Mouse (Mus musculus): ENCODE results near the gene Echdc1. TPM values are rescaled to one million over a fixed set of nuclear protein-coding genes. Genes with fewer than 3 reads are reported as not detected.

Gene Echdc1
- polyA plus RNA-seq (2016; fragmentation: Nextera tagmentation; extraction: Ambion mirVana): 25.1 and 25.4 TPM in 2 replicates

DNA sequence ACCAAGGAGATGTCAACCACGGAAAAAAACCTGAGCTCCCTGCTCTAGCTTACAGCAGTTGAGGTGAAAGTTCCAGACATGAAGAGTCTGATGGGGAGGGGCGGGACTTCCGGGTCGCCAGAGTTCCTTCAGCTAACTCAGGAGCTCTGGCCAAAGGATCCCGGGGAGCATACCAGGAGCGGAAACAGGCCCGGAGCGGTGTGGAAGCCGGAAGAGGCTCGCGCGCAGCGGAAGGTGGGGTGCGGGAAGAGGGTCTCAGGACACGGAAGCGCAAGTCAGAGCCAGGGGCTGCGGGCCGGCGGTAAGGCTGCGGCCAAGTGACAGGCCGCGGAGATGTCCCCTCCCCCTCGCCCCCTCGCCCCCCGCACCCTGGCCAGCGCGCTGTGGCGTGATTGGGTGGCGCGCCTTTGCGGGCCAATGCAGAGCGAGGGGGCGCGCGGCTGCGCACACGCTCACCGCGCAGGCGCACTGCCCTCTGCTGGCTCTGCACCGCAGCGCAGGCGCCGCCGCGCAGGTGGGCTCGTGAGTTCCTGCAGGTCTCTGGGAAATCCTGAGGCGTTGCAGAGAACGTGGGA is at the start of gene Echdc1:
Gene Echdc1 (plus strand): TSS at position 103 of the 575 bp plus-strand sequence.
- H3K27me3 ChIP-seq: no peaks in the 10 kb centered on the region
- peak within 1 kb of the TSS; percentile 87 for H3K27ac ChIP-seq (replicated peaks)
- under 1% methylated on average over 43 of the region's 49 CpGs for WGBS
- no peaks in the 10 kb centered on the region for H3K9me3 ChIP-seq
- peak within 1 kb of the TSS; percentile 67 for H3K4me2 ChIP-seq (replicated peaks)
- H3K4me1 ChIP-seq: peaks cover 10% of the 10 kb centered on the region
- no peaks in the 10 kb centered on the region for H3K36me3 ChIP-seq
- ATAC-seq (ENCODE audit: low FRiP score, low read depth): peak; percentile 99
- H3K4me3 ChIP-seq: peak within 1 kb of the TSS; percentile 72
- H3K9ac ChIP-seq (replicated peaks): peak within 1 kb of the TSS; percentile 68

DNA sequence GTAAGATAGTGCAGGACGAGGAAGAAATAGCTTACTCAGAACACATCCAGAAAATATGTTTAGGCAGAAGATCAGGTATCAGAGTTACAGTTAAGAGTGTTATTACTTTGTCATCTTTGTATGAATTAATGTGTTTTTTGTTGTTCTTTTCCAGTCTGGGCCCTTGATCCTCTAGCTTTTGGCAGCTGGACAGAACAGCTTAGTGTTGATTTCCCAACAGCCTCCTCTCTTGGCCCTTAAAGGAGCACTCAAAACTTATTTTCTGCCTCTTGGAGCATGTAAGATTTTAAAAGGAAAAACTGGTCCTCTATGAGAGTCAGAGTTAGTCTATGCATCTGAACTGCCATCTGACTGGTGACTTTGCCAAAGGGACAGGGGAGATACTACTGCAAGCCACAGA is 31.2 kb upstream of the Echdc1 start:
- Histone ChIP-seq H3K27ac (replicated peaks) (no peak overlapping the region), H3K4me1 (no peaks in the 10 kb centered on the region), H3K4me2 (replicated peaks) (no peak overlapping the region), H3K27me3 (no peaks in the 10 kb centered on the region), H3K4me3 (no peak overlapping the region), H3K9ac (replicated peaks) (no peak overlapping the region), H3K9me3 (no peaks in the 10 kb centered on the region), H3K36me3 (no peaks in the 10 kb centered on the region)
- ATAC-seq (ENCODE audit: low FRiP score, low read depth): no peak
- 82% methylated on average over 1 of the region's 1 CpGs for WGBS

DNA sequence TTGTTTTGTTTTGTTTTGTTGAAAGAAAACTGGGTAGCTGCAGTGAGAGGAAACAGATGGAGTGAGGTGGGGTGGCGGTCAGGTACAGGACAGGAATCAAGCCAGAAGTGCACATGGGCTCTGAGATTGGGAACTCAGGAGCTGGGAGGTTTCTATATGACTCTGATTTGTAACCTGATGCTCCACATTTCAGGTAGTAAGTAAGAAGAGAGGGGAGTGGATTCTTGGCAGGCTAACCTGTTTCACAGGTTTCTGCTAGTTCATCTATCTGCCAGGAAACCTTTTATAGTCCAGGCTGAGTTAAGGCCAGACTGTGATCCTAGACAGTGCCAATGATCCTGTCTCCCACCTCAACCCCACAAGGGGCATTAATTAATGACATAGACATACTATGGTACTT is 27.2 kb upstream of the Echdc1 start:
- H3K9me3 ChIP-seq: no peaks in the 10 kb centered on the region
- H3K9ac ChIP-seq (replicated peaks): no peak overlapping the region
- H3K4me1 ChIP-seq: no peaks in the 10 kb centered on the region
- no peak overlapping the region for H3K27ac ChIP-seq (replicated peaks)
- WGBS: 89% methylated on average over 1 of the region's 1 CpGs
- H3K36me3 ChIP-seq: no peaks in the 10 kb centered on the region
- no peak overlapping the region for H3K4me3 ChIP-seq
- ATAC-seq (ENCODE audit: low FRiP score, low read depth): no peak
- no peak overlapping the region for H3K4me2 ChIP-seq (replicated peaks)
- no peaks in the 10 kb centered on the region for H3K27me3 ChIP-seq

DNA sequence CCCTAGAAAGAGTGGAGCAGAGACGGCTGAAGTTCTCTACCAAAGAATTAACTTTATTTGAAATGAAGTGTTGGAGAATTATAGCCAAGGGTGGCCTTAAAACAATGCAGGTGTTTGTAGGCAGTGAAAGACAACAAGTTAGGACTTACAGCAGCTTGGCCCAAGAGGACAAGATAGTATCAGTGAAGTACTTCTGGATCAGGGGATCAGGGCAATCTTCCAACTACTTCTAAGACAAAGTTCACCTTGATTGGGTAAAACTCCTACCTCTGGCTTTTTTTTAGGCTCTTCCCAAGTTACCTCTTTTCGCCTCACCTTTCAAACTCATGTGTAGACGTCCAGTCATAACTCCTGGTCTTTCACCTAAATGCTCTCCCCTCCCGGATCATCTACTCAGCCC is 10.7 kb upstream of the Echdc1 start:
- no peak overlapping the region for H3K4me2 ChIP-seq (replicated peaks)
- WGBS: 94% methylated on average over 4 of the region's 4 CpGs
- H3K9ac ChIP-seq (replicated peaks): no peak overlapping the region
- no peaks in the 10 kb centered on the region for H3K9me3 ChIP-seq
- H3K36me3 ChIP-seq: no peaks in the 10 kb centered on the region
- no peak for ATAC-seq (ENCODE audit: low FRiP score, low read depth)
- no peaks in the 10 kb centered on the region for H3K4me1 ChIP-seq
- no peak overlapping the region for H3K27ac ChIP-seq (replicated peaks)
- no peak overlapping the region for H3K4me3 ChIP-seq
- no peaks in the 10 kb centered on the region for H3K27me3 ChIP-seq

DNA sequence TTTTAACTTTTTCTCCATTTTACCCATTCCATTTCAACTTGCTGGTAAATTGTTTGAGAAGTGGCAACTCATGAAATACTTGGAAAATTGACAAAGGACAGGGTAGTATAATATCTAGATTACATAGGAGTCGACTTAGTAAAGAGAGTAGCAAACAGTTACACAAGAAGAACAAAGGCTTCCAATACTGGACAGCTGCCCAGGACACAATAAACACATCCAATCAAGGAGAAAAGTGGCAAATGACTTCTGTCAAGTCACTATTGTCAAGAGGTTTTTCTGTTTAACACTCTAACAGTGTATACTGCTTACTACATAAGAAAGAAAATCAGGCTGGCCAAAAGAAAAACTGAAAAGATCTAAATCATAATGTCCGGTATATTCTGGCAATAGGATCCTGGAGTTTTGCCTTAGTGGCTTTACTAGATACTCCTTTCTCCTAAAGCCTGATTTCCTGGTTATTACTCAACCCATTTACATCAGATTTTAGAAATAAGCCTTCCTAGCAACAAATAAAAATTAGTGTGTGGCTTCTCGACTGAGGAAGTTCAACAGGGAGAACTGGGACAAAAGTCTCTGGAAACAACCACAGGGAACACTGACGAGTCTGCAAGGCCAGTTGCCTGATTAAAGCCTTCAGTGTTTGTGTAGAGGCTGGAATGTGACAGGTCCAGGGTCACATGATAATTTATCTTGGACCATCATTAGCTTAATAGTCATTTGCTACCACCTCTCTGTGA is 1.3 kb upstream of the Echdc1 start:
- Histone ChIP-seq H3K4me1 (peaks cover 10% of the 10 kb centered on the region), H3K9me3 (no peaks in the 10 kb centered on the region), H3K27ac (replicated peaks) (no peak overlapping the region), H3K36me3 (no peaks in the 10 kb centered on the region), H3K4me3 (no peak overlapping the region), H3K4me2 (replicated peaks) (peak overlapping the region; percentile 67; the same call in 1 of the 2 replicates), H3K27me3 (no peaks in the 10 kb centered on the region), H3K9ac (replicated peaks) (no peak overlapping the region)
- ATAC-seq (ENCODE audit: low FRiP score, low read depth): no peak
- WGBS: 76% methylated on average over 4 of the region's 4 CpGs

DNA sequence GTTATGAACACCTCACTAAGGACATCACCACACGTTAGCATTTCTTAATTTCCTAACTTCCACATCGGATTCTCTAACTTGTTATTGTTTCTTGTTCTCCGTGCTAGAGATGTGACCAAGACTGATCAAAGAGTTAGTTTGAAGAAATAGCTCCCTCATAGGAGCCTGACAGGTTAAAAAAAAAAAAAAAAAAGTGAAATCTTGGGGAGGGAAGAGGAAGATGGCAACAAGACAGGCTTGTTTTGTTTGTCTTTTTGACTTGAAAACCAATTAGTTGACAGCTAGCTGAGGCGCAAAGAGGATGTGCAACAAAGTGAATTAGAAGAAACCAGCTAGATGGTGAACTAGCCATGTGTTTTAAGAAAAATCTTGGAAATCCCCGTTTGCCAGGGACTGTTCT is 939 bp downstream of the Echdc1 start:
- no peaks in the 10 kb centered on the region for H3K36me3 ChIP-seq
- peaks cover 10% of the 10 kb centered on the region for H3K4me1 ChIP-seq
- peak overlapping the region; percentile 67 for H3K4me2 ChIP-seq (replicated peaks)
- 38% methylated on average over 5 of the region's 5 CpGs for WGBS
- peak overlapping the region; percentile 68; the same call in 1 of the 2 replicates for H3K9ac ChIP-seq (replicated peaks)
- no peaks in the 10 kb centered on the region for H3K9me3 ChIP-seq
- ATAC-seq (ENCODE audit: low FRiP score, low read depth): no peak
- no peak overlapping the region for H3K27ac ChIP-seq (replicated peaks)
- H3K4me3 ChIP-seq: peak overlapping the region; percentile 72
- H3K27me3 ChIP-seq: no peaks in the 10 kb centered on the region

DNA sequence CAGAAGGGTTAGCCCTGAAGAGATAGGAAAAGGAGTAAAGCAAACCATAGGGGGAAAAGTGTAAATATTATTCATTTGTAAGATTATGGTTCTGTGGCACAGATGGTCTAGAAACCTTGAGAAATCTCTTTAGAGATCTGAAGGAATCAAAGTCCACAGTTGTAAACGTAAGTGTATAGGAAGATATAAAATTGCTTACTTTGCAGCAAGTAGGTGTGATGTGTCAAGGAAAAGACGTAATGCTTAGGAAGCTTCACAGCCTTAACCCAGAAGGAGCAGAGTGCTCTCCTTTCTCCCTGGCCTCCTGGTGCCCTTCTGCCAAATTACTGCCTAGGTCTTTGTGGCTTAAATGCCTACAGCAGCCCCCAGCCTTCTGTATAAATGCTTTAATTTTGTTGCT is 11.9 kb downstream of the Echdc1 start:
- ATAC-seq (ENCODE audit: low FRiP score, low read depth): no peak
- Histone ChIP-seq H3K9me3 (no peaks in the 10 kb centered on the region), H3K4me1 (no peaks in the 10 kb centered on the region), H3K9ac (replicated peaks) (no peak overlapping the region), H3K4me2 (replicated peaks) (no peak overlapping the region), H3K4me3 (no peak overlapping the region), H3K36me3 (no peaks in the 10 kb centered on the region), H3K27me3 (no peaks in the 10 kb centered on the region), H3K27ac (replicated peaks) (no peak overlapping the region)
- WGBS: 84% methylated on average over 2 of the region's 2 CpGs

DNA sequence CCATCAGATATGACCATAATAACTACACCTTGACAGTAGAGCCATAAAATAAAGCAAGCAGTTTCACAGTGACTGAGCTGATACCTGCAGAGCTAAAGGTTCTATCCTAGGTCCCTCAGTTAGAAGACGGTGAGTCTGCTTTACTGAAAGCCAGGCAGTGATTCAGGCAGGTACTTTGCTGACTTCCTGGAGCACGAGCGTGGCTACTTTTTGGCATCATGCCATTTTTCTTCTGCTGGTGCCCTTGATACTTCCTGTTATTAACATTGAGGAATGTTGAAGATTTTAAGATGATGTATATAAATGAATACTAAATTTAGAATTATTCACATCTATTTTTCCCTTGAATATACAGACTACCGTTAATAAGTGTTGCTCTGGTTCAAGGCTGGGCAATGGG is 20.9 kb downstream of the Echdc1 start:
- H3K36me3 ChIP-seq: 0 out of 2 replicates have a peak, but pooled peaks cover 2% of the 10 kb centered on the region
- no peak overlapping the region for H3K9ac ChIP-seq (replicated peaks)
- H3K4me1 ChIP-seq: no peaks in the 10 kb centered on the region

DNA sequence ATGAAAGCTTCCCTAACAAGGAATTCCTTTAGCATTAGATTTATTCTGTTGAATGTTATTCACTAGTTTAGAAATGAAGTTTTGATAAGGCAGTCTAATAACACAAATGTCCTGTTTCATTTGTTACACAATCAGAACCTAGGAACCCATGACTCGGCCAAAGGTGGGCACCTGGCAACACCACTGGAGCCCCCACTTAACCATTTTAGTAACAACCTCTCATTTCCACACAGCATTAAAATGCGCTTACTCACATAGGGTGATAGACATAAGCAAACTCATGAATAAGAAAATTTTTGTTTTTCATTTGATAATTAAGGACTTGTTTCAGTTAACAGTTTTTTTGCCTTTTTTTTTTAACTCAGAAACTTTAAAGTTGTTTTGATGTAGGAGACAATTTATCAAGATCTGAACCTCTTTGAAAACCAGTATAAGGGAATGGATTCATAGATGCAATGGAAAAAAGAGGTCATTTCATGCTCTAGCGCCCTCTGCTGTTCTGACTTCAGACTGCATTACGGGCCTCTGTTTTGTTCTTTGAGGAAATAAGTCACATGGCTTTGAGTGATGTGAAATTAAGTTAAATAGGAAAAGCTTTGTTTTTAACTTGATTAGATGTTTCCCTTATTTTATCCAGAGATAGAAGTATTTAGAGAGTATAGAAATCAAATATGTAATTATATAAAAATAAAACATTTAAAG is 25.5 kb downstream of the Echdc1 start:
- 0 out of 2 replicates have a peak, but pooled peaks have one; percentile 55 for ATAC-seq (ENCODE audit: low FRiP score, low read depth)
- WGBS: 51% methylated on average over 4 of the region's 4 CpGs

More for the DNA sequence above, 20.9 kb downstream of the Echdc1 start:
- Histone ChIP-seq H3K9me3 (no peaks in the 10 kb centered on the region), H3K4me2 (replicated peaks) (no peak overlapping the region), H3K27me3 (no peaks in the 10 kb centered on the region), H3K4me3 (no peak overlapping the region), H3K27ac (replicated peaks) (no peak overlapping the region)
- ATAC-seq (ENCODE audit: low FRiP score, low read depth): no peak
- WGBS: 94% methylated on average over 4 of the region's 4 CpGs

DNA sequence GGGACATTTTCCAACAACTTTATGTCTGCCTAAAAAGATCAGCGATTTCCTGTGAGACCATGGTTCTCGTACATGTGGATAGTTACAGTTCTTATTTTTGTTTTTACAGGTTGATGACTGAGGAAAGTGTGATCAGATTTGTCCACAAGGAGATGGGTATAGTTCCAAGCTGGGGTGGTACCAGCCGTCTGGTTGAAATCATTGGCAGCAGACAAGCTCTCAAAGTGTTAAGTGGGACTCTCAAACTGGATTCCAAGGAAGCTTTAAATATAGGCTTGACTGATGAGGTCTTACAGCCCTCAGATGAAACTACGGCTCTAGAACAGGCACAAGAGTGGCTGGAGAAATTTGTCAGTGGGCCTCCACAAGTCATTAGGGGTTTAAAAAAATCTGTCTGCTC is 31.3 kb downstream of the Echdc1 start:
- H3K36me3 ChIP-seq: peaks cover 31% of the 10 kb centered on the region
- H3K27me3 ChIP-seq: no peaks in the 10 kb centered on the region
- no peak for ATAC-seq (ENCODE audit: low FRiP score, low read depth)
- H3K9ac ChIP-seq (replicated peaks): no peak overlapping the region
- no peak overlapping the region for H3K27ac ChIP-seq (replicated peaks)
- no peak overlapping the region for H3K4me3 ChIP-seq
- WGBS: 94% methylated on average over 4 of the region's 4 CpGs
- no peak overlapping the region for H3K4me2 ChIP-seq (replicated peaks)
- H3K4me1 ChIP-seq: no peaks in the 10 kb centered on the region
- no peaks in the 10 kb centered on the region for H3K9me3 ChIP-seq

More for the DNA sequence above, 25.5 kb downstream of the Echdc1 start:
- Histone ChIP-seq H3K4me3 (no peak overlapping the region), H3K27me3 (no peaks in the 10 kb centered on the region), H3K9me3 (no peaks in the 10 kb centered on the region), H3K27ac (replicated peaks) (no peak overlapping the region), H3K4me2 (replicated peaks) (no peak overlapping the region), H3K4me1 (no peaks in the 10 kb centered on the region), H3K9ac (replicated peaks) (no peak overlapping the region), H3K36me3 (0 out of 2 replicates have a peak, but pooled peaks cover 2% of the 10 kb centered on the region)

DNA sequence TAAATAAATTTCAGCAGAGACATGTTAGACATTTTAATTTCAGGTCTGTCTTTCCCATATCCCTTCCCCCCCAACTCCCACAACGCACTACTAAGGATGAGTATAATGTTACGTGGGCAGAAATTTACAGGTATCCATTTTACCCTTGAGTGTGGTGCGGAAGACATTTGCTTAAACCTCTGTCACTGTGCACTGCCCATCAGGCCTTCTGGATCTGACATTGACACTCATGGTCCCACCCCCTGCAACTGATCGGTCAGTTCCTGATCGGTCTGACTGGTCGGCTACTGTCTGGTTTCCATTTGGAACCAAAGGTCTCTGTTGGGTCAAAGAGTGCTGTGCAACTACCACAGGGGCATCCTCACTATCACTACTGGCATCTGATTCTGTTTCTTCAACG is 33.7 kb downstream of the Echdc1 start:
- Histone ChIP-seq H3K9me3 (no peaks in the 10 kb centered on the region), H3K9ac (replicated peaks) (no peak overlapping the region), H3K36me3 (peaks cover 31% of the 10 kb centered on the region), H3K4me1 (no peaks in the 10 kb centered on the region), H3K4me2 (replicated peaks) (no peak overlapping the region), H3K4me3 (no peak overlapping the region), H3K27me3 (no peaks in the 10 kb centered on the region), H3K27ac (replicated peaks) (no peak overlapping the region)
- 98% methylated on average over 7 of the region's 7 CpGs for WGBS
- no peak for ATAC-seq (ENCODE audit: low FRiP score, low read depth)

DNA sequence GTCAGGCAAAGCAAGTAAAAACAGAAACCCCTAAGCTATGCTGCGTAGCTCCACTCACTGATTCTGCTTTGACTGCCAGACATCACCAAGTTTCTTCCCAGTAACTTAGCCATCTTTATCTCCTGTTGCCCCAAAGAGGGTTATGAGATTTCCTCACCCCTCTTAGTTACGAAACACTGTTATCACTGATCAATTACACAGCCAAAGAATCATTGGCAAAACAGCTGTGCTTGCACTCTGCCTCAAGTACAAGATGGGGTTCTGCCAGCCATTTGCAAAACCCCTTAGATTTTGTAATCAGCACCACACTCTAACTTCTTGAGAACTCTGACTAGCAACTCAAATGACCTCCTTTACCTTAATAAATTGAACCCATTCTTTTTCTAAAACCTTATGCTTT is 38.5 kb downstream of the Echdc1 start:
- Histone ChIP-seq H3K4me3 (no peak overlapping the region), H3K9ac (replicated peaks) (no peak overlapping the region), H3K36me3 (peaks cover 23% of the 10 kb centered on the region), H3K27me3 (no peaks in the 10 kb centered on the region), H3K4me1 (peaks cover 7% of the 10 kb centered on the region; the same call in 1 of the 2 replicates), H3K9me3 (no peaks in the 10 kb centered on the region), H3K4me2 (replicated peaks) (no peak overlapping the region), H3K27ac (replicated peaks) (no peak overlapping the region)
- ATAC-seq (ENCODE audit: low FRiP score, low read depth): no peak
- 96% methylated on average over 2 of the region's 2 CpGs for WGBS
